Mouse (Mus musculus) E14TG2a.4 (cell line): ENCODE data around the gene Rbms3.

Experiments used
- CTCF ChIP-seq: conservative IDR thresholded peaks from 2 replicates; pipeline ENCODE4 v1.5.1; 2014; ENCODE audit warnings: low read length
- NANOG ChIP-seq: IDR thresholded peaks from 2 replicates; pipeline ENCODE4 v1.6.1; 2014; ENCODE audit warnings: borderline replicate concordance, low read length, mixed read lengths
- POU5F1 ChIP-seq: IDR thresholded peaks from 2 replicates; pipeline ENCODE4 v1.6.1; 2014; ENCODE audit warnings: low read length, borderline replicate concordance

GRCm38 (mm10) chr9:117032690-117033089, 597.0 kb downstream of the Rbms3 start:
- no peak for TF ChIP-seq CTCF
- TF ChIP-seq NANOG: no peak
- TF ChIP-seq POU5F1: no peak
